Mouse (Mus musculus) heart, postnatal 0 days (tissue): ENCODE measurements around the gene Olfr1512. TPM values are rescaled to one million over a fixed set of nuclear protein-coding genes. Genes with fewer than 3 reads are reported as not detected.
A peak's percentile ranks its signal among the peaks of the same experiment; 100 is the strongest.

Experiments
- ATAC-seq: fragments of 200-750 bp; cut with Nextera tagmentation; 2 replicates; pipeline ENCODE4 v1.8.0; 2017; ENCODE audit warnings: low read depth, moderate number of reproducible peaks, moderate library complexity; ENCODE audit not compliant: insufficient read depth
- DNase-seq: peaks from one replicate; pipeline ENCODE4 v3.0.0-alpha.2; 2016; ENCODE audit warnings: low spot score
- H3K27ac ChIP-seq: fragments of 300-500 bp; sonication (generic); 2 replicates; pipeline ENCODE4 v1.5.1; 2014; ENCODE audit warnings: low read depth, mild to moderate bottlenecking
- H3K27me3 ChIP-seq: fragments of 300-500 bp; sonication (generic); 2 replicates; pipeline ENCODE4 v1.6.1; 2014; ENCODE audit warnings: low read length, mixed read lengths; ENCODE audit not compliant: control insufficient read depth, insufficient read depth
- H3K36me3 ChIP-seq: fragments of 300-500 bp; sonication (generic); replicated peaks from 2 replicates; pipeline ENCODE4 v1.6.1; 2014; ENCODE audit warnings: low read length, mixed read lengths; ENCODE audit not compliant: control insufficient read depth, insufficient read depth
- H3K4me1 ChIP-seq: fragments of 300-500 bp; sonication (generic); 2 replicates; pipeline ENCODE4 v1.6.1; 2014; ENCODE audit warnings: antibody characterized with exemption; ENCODE audit not compliant: control insufficient read depth, insufficient read depth
- H3K4me2 ChIP-seq: fragments of 300-500 bp; sonication (generic); 2 replicates; pipeline ENCODE4 v1.6.1; 2014; ENCODE audit warnings: low read depth, mild to moderate bottlenecking, low read length, moderate library complexity
- H3K4me3 ChIP-seq: fragments of 300-500 bp; sonication (generic); 2 replicates; pipeline ENCODE4 v1.5.1; 2014; ENCODE audit warnings: low read depth, low read length
- H3K9ac ChIP-seq: fragments of 300-500 bp; sonication (generic); replicated peaks from 2 replicates; pipeline ENCODE4 v1.6.1; 2014; ENCODE audit warnings: low read depth, low read length, mixed read lengths
- H3K9me3 ChIP-seq: fragments of 300-500 bp; sonication (generic); replicated peaks from 2 replicates; pipeline ENCODE4 v1.6.1; 2016; ENCODE audit warnings: low read length; ENCODE audit not compliant: control insufficient read depth
- CTCF ChIP-seq: IDR thresholded peaks from 2 replicates; pipeline ENCODE4 v1.5.1; 2016; ENCODE audit warnings: antibody characterized with exemption, control low read depth, low read depth
- EP300 ChIP-seq: IDR thresholded peaks from 2 replicates; pipeline ENCODE4 v1.6.1; 2016; ENCODE audit warnings: antibody characterized with exemption, low read depth
- WGBS: fragments of 180-500 bp; shearing (Covaris S2); extraction: QIAGEN DNeasy Blood & Tissue Kit; methylation state at CpG from one replicate; pipeline ENCODE4 v1.1.7; 2014; 5-methylcytosine and 5-hydroxymethylcytosine counted together
- polyA plus RNA-seq: library from polyadenylated mRNA; unstranded; fragments of >200 nt; fragmentation: Nextera tagmentation; extraction: Ambion mirVana; gene quantifications from 2 replicates; pipeline ENCODE4 v1.2.1, GENCODE M21; 2015
- total RNA-seq: library from RNA; depleted of rRNA; stranded (reverse); fragments of >200 nt; gene quantifications from 2 replicates; pipeline ENCODE4 v1.2.3, GENCODE M21; 2014; ENCODE audit warnings: low replicate concordance

The Olfr1512 gene
- total and polyA plus RNA-seq, 2 experiments from 2014 or later: not detected

DNA sequence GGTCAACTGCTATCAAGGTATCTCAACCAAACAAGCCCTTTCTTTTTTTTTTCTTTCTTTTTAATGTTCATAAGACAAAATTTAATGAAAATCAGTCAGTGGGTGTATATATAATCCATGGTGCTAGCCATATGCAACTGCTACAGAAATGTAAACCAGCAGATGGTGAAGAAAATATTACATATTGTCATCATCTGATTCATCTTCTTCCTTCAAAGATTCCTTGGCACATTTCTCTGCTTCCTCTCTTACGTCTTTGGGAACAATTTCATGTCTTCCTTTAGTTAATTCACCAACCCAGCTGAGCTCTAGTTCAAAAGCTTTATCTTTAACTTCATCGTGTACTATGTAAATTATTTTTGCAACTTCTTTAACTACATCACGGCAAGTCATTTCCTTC is 10.2 kb downstream of the Olfr1512 start:
- Histone ChIP-seq H3K4me3 (no peak overlapping the region), H3K9me3 (no peaks in the 10 kb centered on the region), H3K36me3 (no peaks in the 10 kb centered on the region), H3K4me2 (no peak overlapping the region), H3K4me1 (no peaks in the 10 kb centered on the region), H3K27ac (no peak overlapping the region), H3K9ac (no peak overlapping the region), H3K27me3 (no peaks in the 10 kb centered on the region)
- WGBS: 72% methylated on average over 3 of the region's 3 CpGs
- TF ChIP-seq CTCF (no peak), EP300 (no peak)
- no peak for DNase-seq
- no peak for ATAC-seq

DNA sequence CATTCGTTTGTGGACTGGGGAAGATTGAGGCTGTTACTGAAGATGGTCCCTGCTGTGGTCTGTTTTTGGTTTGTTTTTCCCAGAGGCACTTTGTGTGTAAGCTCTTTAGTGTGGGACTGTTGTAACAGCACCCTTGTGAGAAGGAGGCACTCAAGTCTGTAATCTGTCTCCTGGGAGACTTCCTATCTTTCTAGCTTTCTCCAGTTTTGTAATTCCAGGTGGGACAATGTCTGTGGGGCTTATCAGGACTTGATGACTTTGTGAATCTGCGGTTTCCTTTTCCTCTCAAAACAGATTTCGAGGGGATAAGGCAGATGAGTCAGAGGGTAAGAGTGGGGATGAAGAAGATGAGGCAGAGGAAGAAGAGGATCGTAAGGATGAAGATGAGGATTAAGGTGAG is 22.7 kb downstream of the Olfr1512 start, which contains the start of gene Olfr1513:
Gene Olfr1513 (minus strand): TSS at position 101 of the 400 bp plus-strand sequence.
- 62% methylated on average over 4 of the region's 4 CpGs for WGBS
- no peak for TF ChIP-seq CTCF
- TF ChIP-seq EP300: no peak

GRCm38 (mm10) chr14:52339512-52339852 is 39.5 kb downstream of the Olfr1512 start:
- 65% methylated on average over 6 of the region's 6 CpGs for WGBS
- H3K4me2 ChIP-seq: no peak overlapping the region

More for the DNA sequence above, 22.7 kb downstream of the Olfr1512 start, which contains the start of gene Olfr1513:
- Histone ChIP-seq H3K4me1 (no peaks in the 10 kb centered on the region), H3K9ac (no peak within 1 kb of the TSS), H3K4me2 (no peak within 1 kb of the TSS), H3K9me3 (no peaks in the 10 kb centered on the region), H3K4me3 (no peak within 1 kb of the TSS), H3K36me3 (no peaks in the 10 kb centered on the region), H3K27ac (no peak within 1 kb of the TSS), H3K27me3 (no peaks in the 10 kb centered on the region)
- ATAC-seq (no peak), DNase-seq (no peak)

DNA sequence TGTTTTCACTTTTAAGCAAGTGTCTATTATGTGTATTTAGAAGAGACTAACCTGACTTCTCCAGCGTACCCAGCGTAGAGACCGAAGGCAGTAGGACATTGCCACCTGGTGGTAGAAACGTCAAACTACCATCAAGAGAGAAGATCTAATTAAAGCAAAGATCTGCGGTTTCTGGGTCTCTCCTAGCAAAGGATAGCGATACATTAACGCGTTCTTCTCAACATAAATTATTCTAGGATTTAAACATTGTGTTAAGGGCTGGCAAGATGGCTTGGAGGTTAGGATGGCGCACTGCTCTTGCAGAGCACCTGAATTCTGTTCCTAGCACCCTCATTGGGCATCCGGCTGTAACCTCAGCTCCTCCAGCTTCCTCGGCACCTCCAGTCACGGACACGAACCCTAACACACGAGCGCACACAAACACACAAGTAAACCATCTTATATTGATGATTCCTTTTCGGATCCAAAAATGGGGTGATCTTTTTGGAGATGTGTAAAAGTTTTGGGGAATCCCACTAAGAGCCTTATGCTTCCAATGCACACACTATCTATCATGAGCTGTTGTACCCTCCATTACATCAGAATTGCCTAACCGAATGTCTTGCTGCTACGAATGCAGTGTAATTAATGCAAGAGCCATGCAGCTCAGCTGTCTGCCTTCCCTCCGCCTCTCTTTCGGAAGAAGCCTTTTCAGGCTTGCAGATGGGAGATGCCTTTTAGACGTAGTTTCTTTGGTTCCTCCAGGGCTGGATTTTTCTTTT is 40.0 kb downstream of the Olfr1512 start:
- WGBS: 27% methylated on average over 21 of the region's 21 CpGs
- H3K27me3 ChIP-seq: no peaks in the 10 kb centered on the region; the same call in 1 of the 2 replicates
- no peak overlapping the region for H3K4me3 ChIP-seq
- DNase-seq: peak; percentile 75
- H3K36me3 ChIP-seq: no peaks in the 10 kb centered on the region
- no peaks in the 10 kb centered on the region for H3K4me1 ChIP-seq
- no peak overlapping the region for H3K9ac ChIP-seq
- TF ChIP-seq EP300 (no peak), CTCF (peak; percentile 90)
- H3K9me3 ChIP-seq: no peaks in the 10 kb centered on the region
- H3K27ac ChIP-seq: no peak overlapping the region
- no peak overlapping the region for H3K4me2 ChIP-seq
- ATAC-seq: no peak

More at GRCm38 (mm10) chr14:52339512-52339852, 39.5 kb downstream of the Olfr1512 start:
- DNase-seq: no peak
- no peak for ATAC-seq
- Histone ChIP-seq H3K4me1 (no peaks in the 10 kb centered on the region), H3K27me3 (no peaks in the 10 kb centered on the region; the same call in 1 of the 2 replicates), H3K9ac (no peak overlapping the region), H3K9me3 (no peaks in the 10 kb centered on the region; the same call in 1 of the 2 replicates), H3K4me3 (no peak overlapping the region), H3K36me3 (no peaks in the 10 kb centered on the region), H3K27ac (no peak overlapping the region)
- TF ChIP-seq EP300 (no peak), CTCF (no peak)

GRCm38 (mm10) chr14:52332171-52332570 is 46.8 kb downstream of the Olfr1512 start:
- TF ChIP-seq CTCF (no peak), EP300 (no peak)
- no peaks in the 10 kb centered on the region for H3K9me3 ChIP-seq
- DNase-seq: no peak
- H3K27me3 ChIP-seq: peaks cover 39% of the 10 kb centered on the region
- no peak overlapping the region for H3K4me2 ChIP-seq
- H3K4me3 ChIP-seq: no peak overlapping the region
- no peaks in the 10 kb centered on the region for H3K4me1 ChIP-seq
- no peak overlapping the region for H3K27ac ChIP-seq
- WGBS: 60% methylated on average over 2 of the region's 3 CpGs
- H3K9ac ChIP-seq: no peak overlapping the region
- ATAC-seq: no peak
- H3K36me3 ChIP-seq: no peaks in the 10 kb centered on the region
